Mouse (Mus musculus): Measurements from ENCODE around the gene Mfsd11.
A peak's percentile ranks its signal among the peaks of the same experiment; 100 is the strongest.

The Mfsd11 gene

GRCm38 (mm10) chr11:116821057-116821940, 30.9 kb upstream of the Mfsd11 start:
- DNase-seq (ENCODE audit: low read depth, low spot score): peak; percentile 44

GRCm38 (mm10) chr11:116822215-116822614, 30.0 kb upstream of the Mfsd11 start:
- DNase-seq (ENCODE audit: low read depth, low spot score): no peak

- peak; percentile 68 for DNase-seq (ENCODE audit: low read depth, low spot score)
These were observed 29.6 kb upstream of the Mfsd11 start for GRCm38 (mm10) chr11:116822626-116823025.

- no peak for DNase-seq (ENCODE audit: low read depth, low spot score)
These were observed 29.0 kb upstream of the Mfsd11 start for GRCm38 (mm10) chr11:116823255-116823654.

GRCm38 (mm10) chr11:116823885-116824284, 28.4 kb upstream of the Mfsd11 start:
- peak; percentile 77 for DNase-seq (ENCODE audit: low read depth, low spot score)

- no peak for DNase-seq (ENCODE audit: low read depth, low spot score)
These were observed 27.0 kb upstream of the Mfsd11 start for GRCm38 (mm10) chr11:116825230-116825629.

- no peak for DNase-seq (ENCODE audit: low read depth, low spot score)
These were observed 25.4 kb upstream of the Mfsd11 start for GRCm38 (mm10) chr11:116826550-116827504.

GRCm38 (mm10) chr11:116827534-116828165, 24.6 kb upstream of the Mfsd11 start, which contains the start of gene Mxra7:
Gene Mxra7, minus strand, starts transcription at chr11:116828046.
- DNase-seq (ENCODE audit: low read depth, low spot score): peak; percentile 63

GRCm38 (mm10) chr11:116832172-116832685, 20.0 kb upstream of the Mfsd11 start:
- DNase-seq (ENCODE audit: low read depth, low spot score): no peak

- no peak for DNase-seq (ENCODE audit: low read depth, low spot score)
These were observed 17.3 kb upstream of the Mfsd11 start for GRCm38 (mm10) chr11:116834954-116835353.

GRCm38 (mm10) chr11:116836283-116836682, 16.0 kb upstream of the Mfsd11 start:
- no peak for DNase-seq (ENCODE audit: low read depth, low spot score)

GRCm38 (mm10) chr11:116837441-116837840, 14.8 kb upstream of the Mfsd11 start:
- no peak for DNase-seq (ENCODE audit: low read depth, low spot score)

GRCm38 (mm10) chr11:116838936-116839335, 13.3 kb upstream of the Mfsd11 start:
- no peak for DNase-seq (ENCODE audit: low read depth, low spot score)

GRCm38 (mm10) chr11:116839601-116840000, 12.6 kb upstream of the Mfsd11 start:
- DNase-seq (ENCODE audit: low read depth, low spot score): no peak

- DNase-seq (ENCODE audit: low read depth, low spot score): no peak
These were observed 11.5 kb upstream of the Mfsd11 start for GRCm38 (mm10) chr11:116840748-116841147.

GRCm38 (mm10) chr11:116842531-116843260, 9.5 kb upstream of the Mfsd11 start:
- peak; percentile 83 for DNase-seq (ENCODE audit: low read depth, low spot score)

- peak; percentile 100 for DNase-seq (ENCODE audit: low read depth, low spot score)
These were observed 8.7 kb upstream of the Mfsd11 start, which contains the start of the genes Mettl23 and Jmjd6 for GRCm38 (mm10) chr11:116843261-116844233. Gene Mettl23, plus strand, starts transcription at chr11:116843278. Gene Jmjd6, minus strand, starts transcription at chr11:116843449.

- no peak for DNase-seq (ENCODE audit: low read depth, low spot score)
These were observed 5.6 kb upstream of the Mfsd11 start for GRCm38 (mm10) chr11:116846593-116847181.

Data from brain, adult 2 months (tissue).